Comparison of ENCODE assay signal across 35 mouse cellular contexts in genomic region chr3:54741965-54742364, GRCm38 (mm10). TPM values are rescaled to one million over a fixed set of nuclear protein-coding genes. Genes with fewer than 3 reads are reported as not detected.
"Had no signal": no experiment of that assay in that cellular context is flagged by ENCODE, and none has a peak within 500 bp of the region (broad histone marks: within the 10 kb centered on the region; RNA-seq: fewer than 3 reads in every experiment).

No protein-coding gene starts in this region.

- H3K4me3 ChIP-seq: limb, embryonic 10.5 days; limb, embryonic 12.5 days; limb, embryonic 13.5 days; limb, embryonic 15.5 days; liver, embryonic 12.5 days; liver, embryonic 13.5 days; liver, embryonic 15.5 days; lung, embryonic 15.5 days; megakaryocyte, embryonic 14.5 days; midbrain, embryonic 10.5 days; midbrain, embryonic 12.5 days; midbrain, embryonic 13.5 days; midbrain, embryonic 15.5 days; myocyte had no signal

- H3K4me2 ChIP-seq: limb, embryonic 12.5 days; limb, embryonic 13.5 days; limb, embryonic 15.5 days; liver, embryonic 11.5 days; liver, embryonic 12.5 days; liver, embryonic 13.5 days; liver, embryonic 15.5 days; lung, embryonic 14.5 days; lung, embryonic 15.5 days; midbrain, embryonic 11.5 days; midbrain, embryonic 12.5 days; midbrain, embryonic 13.5 days; midbrain, embryonic 15.5 days had no signal

- H3K27me3 ChIP-seq: limb, embryonic 12.5 days; limb, embryonic 13.5 days; limb, embryonic 15.5 days; liver, embryonic 12.5 days; liver, embryonic 13.5 days; liver, embryonic 15.5 days; lung, embryonic 15.5 days; megakaryocyte, embryonic 14.5 days; midbrain, embryonic 12.5 days; midbrain, embryonic 13.5 days; midbrain, embryonic 15.5 days had no signal

- DNase-seq: left cerebral cortex, postnatal 4 days; liver; liver, embryonic 13.5 days; liver, postnatal 0 days; lung, adult 18-20 months; lung, adult 2 months; lung, embryonic 14.5 days; lung, postnatal 10 days; lung, postnatal 14 days; lung, postnatal 36 days; lung, postnatal 4 days; midbrain, embryonic 14.5 days had no signal

- H3K27ac ChIP-seq: limb, embryonic 10.5 days; limb, embryonic 12.5 days; limb, embryonic 13.5 days; limb, embryonic 15.5 days; liver, embryonic 12.5 days; liver, embryonic 13.5 days; liver, embryonic 14.5 days; liver, embryonic 15.5 days; lung, embryonic 15.5 days; macrophage; midbrain, embryonic 10.5 days; midbrain, embryonic 12.5 days; midbrain, embryonic 13.5 days; midbrain, embryonic 15.5 days had no signal

- H3K9me3 ChIP-seq: limb, embryonic 10.5 days; limb, embryonic 12.5 days; limb, embryonic 13.5 days; limb, embryonic 15.5 days; liver, embryonic 12.5 days; liver, embryonic 13.5 days; liver, embryonic 15.5 days; lung, embryonic 15.5 days; megakaryocyte, embryonic 14.5 days; midbrain, embryonic 10.5 days; midbrain, embryonic 12.5 days; midbrain, embryonic 13.5 days; midbrain, embryonic 15.5 days had no signal

- H3K9ac ChIP-seq: limb, embryonic 12.5 days; limb, embryonic 13.5 days; limb, embryonic 15.5 days; liver, embryonic 12.5 days; liver, embryonic 13.5 days; liver, embryonic 14.5 days; liver, embryonic 15.5 days; liver, postnatal 0 days; lung, embryonic 14.5 days; lung, embryonic 15.5 days; midbrain, embryonic 12.5 days; midbrain, embryonic 13.5 days; midbrain, embryonic 15.5 days had no signal

- H3K4me1 ChIP-seq: limb, embryonic 10.5 days; limb, embryonic 12.5 days; limb, embryonic 13.5 days; limb, embryonic 15.5 days; liver, embryonic 15.5 days; lung, embryonic 15.5 days; midbrain, embryonic 10.5 days; midbrain, embryonic 12.5 days; midbrain, embryonic 13.5 days; midbrain, embryonic 15.5 days had no signal

- ATAC-seq: liver, embryonic 12.5 days; liver, postnatal 0 days; lung, postnatal 0 days; midbrain, embryonic 13.5 days; midbrain, embryonic 15.5 days; midbrain, embryonic 16.5 days had no signal

RNA-seq across cellular contexts. Expression of gene Smad9, which starts 13.4 kb away (rescaled TPM):
- polyA plus RNA-seq: macrophage had no signal

RNA-seq across cellular contexts. Expression of gene Gm21958, which starts 27.8 kb away (rescaled TPM):
- polyA plus RNA-seq: limb, embryonic 12.5 days; limb, embryonic 14.5 days; liver, adult 2 months; liver, embryonic 11.5 days; liver, embryonic 12.5 days; liver, embryonic 13.5 days; liver, embryonic 14.5 days; liver, embryonic 16.5 days; liver, postnatal 0 days; lung, adult 2 months; lung, postnatal 0 days; macrophage; midbrain, embryonic 15.5 days; midbrain, postnatal 0 days; myocyte had no signal
